Mouse (Mus musculus) thymus, adult 2 months (tissue): ENCODE measurements around the gene Tex12. TPM values are rescaled to one million over a fixed set of nuclear protein-coding genes. Genes with fewer than 3 reads are reported as not detected.

ENCODE experiments used
- DNase-seq: peaks from one replicate; pipeline ENCODE4 v3.0.0; 2021
- H3K27ac ChIP-seq: fragments of 200-500 bp; 2 replicates; pipeline ENCODE4 v1.5.1; 2012; ENCODE audit warnings: low read length, control low read depth; ENCODE audit not compliant: control insufficient read depth, insufficient read depth
- H3K27me3 ChIP-seq: fragments of 200-500 bp; 2 replicates; pipeline ENCODE4 v1.6.1; 2012; ENCODE audit warnings: mild to moderate bottlenecking, low read length, moderate library complexity, mixed read lengths; ENCODE audit not compliant: control insufficient read depth, insufficient read depth
- H3K36me3 ChIP-seq: fragments of 200-500 bp; 2 replicates; pipeline ENCODE4 v1.6.1; 2012; ENCODE audit warnings: mild to moderate bottlenecking, low read length, moderate library complexity; ENCODE audit not compliant: control insufficient read depth, insufficient read depth
- H3K4me1 ChIP-seq: fragments of 200-500 bp; replicated peaks from 2 replicates; pipeline ENCODE4 v1.6.1; 2012; ENCODE audit warnings: low read length; ENCODE audit not compliant: control insufficient read depth, insufficient read depth
- H3K4me3 ChIP-seq: fragments of 200-500 bp; 2 replicates; pipeline ENCODE4 v1.5.1; 2012; ENCODE audit warnings: mild to moderate bottlenecking, low read length, control low read depth, moderate library complexity; ENCODE audit not compliant: control insufficient read depth, insufficient read depth
- CTCF ChIP-seq: fragments of 200-500 bp; IDR thresholded peaks from 2 replicates; pipeline ENCODE4 v1.5.1; 2012; ENCODE audit warnings: mild to moderate bottlenecking, control low read depth, low read length, moderate library complexity, borderline replicate concordance; ENCODE audit not compliant: control insufficient read depth, poor library complexity, insufficient read depth; ENCODE audit errors: extremely low read depth
- POLR2A ChIP-seq: fragments of 200-500 bp; IDR thresholded peaks from 2 replicates; pipeline ENCODE4 v1.6.1; 2012; ENCODE audit warnings: mild to moderate bottlenecking, low read length, control low read depth, moderate library complexity; ENCODE audit not compliant: control insufficient read depth, poor library complexity, insufficient read depth; ENCODE audit errors: extremely low read depth
- WGBS: fragments of 180-500 bp; shearing (Covaris S2); methylation state at CpG from one replicate; pipeline ENCODE4 v1.1.7; 2018; 5-methylcytosine and 5-hydroxymethylcytosine counted together
- polyA plus RNA-seq: library from polyadenylated mRNA; depleted of rRNA; stranded (reverse); fragments of >200 nt; gene quantifications from 2 replicates; pipeline ENCODE4 v1.2.3, GENCODE M21; 2012

Tex12 gene
- polyA plus RNA-seq, 1 experiment: not detected

DNA sequence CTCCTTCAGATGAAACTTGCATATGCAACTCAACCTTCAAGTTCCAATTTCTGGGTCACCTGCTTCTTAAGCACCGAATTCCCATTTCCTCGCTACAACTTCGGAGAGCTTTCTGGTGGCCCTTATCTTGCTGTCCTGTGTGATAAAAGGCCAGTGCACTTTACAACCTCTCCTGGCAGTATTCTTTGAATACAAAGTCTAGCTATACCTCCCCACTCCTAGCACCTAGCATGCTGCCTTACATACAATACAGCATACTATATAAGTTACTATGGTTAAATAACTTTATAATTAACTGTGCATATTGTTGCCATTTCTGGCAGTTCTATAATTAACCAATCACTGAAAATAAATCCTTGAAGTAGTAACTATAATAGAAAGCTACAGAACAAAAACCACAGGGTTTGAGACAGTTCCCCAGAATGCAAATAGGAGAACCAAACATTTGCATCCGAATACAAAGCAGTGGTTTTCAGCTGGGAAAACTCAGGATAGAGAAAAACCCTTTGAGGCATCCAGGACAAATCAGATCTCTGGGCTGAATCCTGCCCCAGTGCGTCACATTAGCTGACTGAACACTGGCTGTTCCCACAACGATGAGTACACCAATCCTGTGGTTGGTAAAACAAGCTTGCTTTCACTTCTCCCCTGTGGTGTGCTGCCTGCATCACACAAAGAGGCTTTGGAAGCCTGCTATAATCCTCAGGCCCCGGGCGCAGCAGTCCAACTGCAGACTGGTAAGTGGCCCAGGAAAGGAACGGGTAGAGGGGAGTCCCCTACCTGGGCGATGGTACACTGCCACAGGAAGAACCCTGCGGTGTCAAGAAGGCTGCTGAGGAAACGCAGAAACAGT lies 6.7 kb downstream of the Tex12 start, which contains the start of gene Il18:
Gene Il18, plus strand, starts transcription at position 587 of the 853 bp plus-strand sequence.
- Histone ChIP-seq H3K27ac (peak within 1 kb of the TSS; percentile 33; the same call in 1 of the 2 replicates), H3K27me3 (no peaks in the 10 kb centered on the region), H3K4me1 (peaks cover 6% of the 10 kb centered on the region), H3K4me3 (peak within 1 kb of the TSS; percentile 18), H3K36me3 (no peaks in the 10 kb centered on the region)
- TF ChIP-seq POLR2A: no peak
- TF ChIP-seq CTCF: no peak
- DNase-seq: peak; percentile 21
- WGBS: 28% methylated on average over 12 of the region's 12 CpGs

DNA sequence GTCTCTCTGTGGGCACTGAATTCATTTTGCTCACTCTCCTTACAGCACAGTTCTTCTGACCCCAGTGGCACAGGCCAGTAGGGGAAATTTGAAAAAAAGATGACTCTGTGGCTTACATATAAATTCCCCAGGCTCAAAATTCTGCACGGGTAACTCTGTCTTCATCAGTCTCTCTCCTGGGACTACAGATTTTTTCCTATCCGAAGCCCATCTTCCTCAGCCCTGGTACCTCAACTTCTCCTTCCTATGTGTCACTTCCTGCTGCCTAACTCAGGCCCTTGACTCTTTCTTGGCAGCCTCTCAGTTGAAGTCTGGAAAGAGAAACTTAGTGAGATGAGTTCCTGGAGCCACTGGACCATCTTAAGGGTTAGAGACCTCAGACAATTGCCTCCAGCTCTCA lies 7.6 kb downstream of the Tex12 start:
- TF ChIP-seq CTCF (no peak), POLR2A (no peak)
- no peak for DNase-seq
- H3K4me3 ChIP-seq: no peak overlapping the region
- H3K4me1 ChIP-seq: peaks cover 6% of the 10 kb centered on the region
- no peaks in the 10 kb centered on the region for H3K36me3 ChIP-seq
- no peak overlapping the region for H3K27ac ChIP-seq
- 33% methylated on average over 2 of the region's 2 CpGs for WGBS
- no peaks in the 10 kb centered on the region for H3K27me3 ChIP-seq

DNA sequence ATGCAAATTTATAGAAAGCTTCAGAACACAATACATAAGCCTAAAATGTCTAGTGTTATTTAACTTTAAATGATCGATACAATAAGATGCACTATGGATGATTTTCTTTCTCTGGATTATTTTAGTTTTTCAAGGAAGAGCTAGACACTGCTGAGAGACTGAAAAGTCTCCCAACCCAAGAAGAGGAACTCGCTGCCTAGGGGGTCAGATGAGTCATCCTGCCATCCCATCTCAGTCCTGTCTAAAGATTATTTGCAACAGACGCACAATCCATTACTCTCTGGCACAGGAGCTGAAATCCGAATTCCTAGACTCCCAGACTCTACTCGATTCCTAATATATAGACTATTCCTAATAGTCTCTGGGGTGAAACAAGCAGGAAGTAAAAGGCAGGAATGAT lies 8.9 kb downstream of the Tex12 start:
- 75% methylated on average over 5 of the region's 5 CpGs for WGBS
- no peak overlapping the region for H3K4me3 ChIP-seq
- no peaks in the 10 kb centered on the region for H3K27me3 ChIP-seq
- no peak overlapping the region for H3K27ac ChIP-seq
- DNase-seq: no peak
- no peak for TF ChIP-seq CTCF
- TF ChIP-seq POLR2A: no peak
- H3K36me3 ChIP-seq: no peaks in the 10 kb centered on the region
- H3K4me1 ChIP-seq: peaks cover 14% of the 10 kb centered on the region

DNA sequence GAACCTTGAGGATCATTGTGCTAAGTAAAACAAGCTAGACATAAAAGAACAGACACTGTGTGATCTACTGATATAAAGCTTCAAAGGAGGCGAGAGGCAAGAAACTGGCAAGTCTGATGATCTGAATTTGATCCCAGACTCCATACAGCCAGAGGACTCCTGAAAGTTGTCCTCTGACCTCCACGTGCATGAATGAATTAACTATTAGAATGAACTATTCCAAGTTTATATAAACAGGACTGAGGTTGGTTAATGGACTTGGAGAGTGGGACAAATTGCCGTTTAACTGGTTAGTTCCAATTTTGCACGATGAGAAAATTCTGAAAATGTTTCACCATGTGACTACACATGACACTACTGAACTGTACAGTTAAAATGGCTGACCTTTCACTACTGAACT lies 12.2 kb downstream of the Tex12 start:
- no peak for DNase-seq
- Histone ChIP-seq H3K4me3 (no peak overlapping the region), H3K27me3 (no peaks in the 10 kb centered on the region), H3K4me1 (peaks cover 8% of the 10 kb centered on the region), H3K36me3 (no peaks in the 10 kb centered on the region), H3K27ac (no peak overlapping the region)
- 84% methylated on average over 4 of the region's 4 CpGs for WGBS
- TF ChIP-seq CTCF (no peak), POLR2A (no peak)

DNA sequence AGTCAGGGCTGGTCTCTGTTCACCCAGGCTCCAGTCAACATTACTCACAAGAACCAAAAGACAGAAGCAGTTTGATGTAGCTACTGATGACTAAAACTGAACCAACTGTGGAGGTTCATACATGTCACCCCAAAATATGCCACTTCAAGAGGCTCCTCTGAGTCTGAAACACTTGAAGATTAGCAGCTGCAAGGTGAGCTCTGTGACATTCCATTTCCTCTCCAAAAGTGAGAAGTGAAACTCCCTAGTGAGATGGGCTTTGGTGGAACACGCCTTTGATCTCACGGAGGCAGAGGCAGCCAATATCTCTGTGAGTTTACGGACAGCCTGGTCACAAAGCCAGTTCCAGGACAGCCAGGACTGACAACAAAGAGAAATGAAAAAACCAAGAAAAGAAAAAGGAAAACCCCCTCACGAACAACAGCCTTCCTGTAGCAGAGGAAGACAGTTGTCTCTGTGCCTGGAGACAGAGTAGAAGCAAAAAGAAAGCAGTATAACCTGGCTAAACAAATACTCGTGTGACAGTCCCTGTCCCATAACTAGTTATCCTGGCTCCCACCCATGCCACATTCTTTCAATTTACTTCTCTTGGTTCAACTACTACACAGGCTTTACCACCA lies 13.2 kb downstream of the Tex12 start:
- WGBS: 3% methylated on average over 5 of the region's 5 CpGs
- no peak for TF ChIP-seq CTCF
- TF ChIP-seq POLR2A: no peak
- Histone ChIP-seq H3K36me3 (no peaks in the 10 kb centered on the region), H3K4me1 (peaks cover 8% of the 10 kb centered on the region), H3K4me3 (peak overlapping the region; percentile 45), H3K27ac (peak overlapping the region; percentile 97), H3K27me3 (no peaks in the 10 kb centered on the region)
- peak; percentile 36 for DNase-seq

DNA sequence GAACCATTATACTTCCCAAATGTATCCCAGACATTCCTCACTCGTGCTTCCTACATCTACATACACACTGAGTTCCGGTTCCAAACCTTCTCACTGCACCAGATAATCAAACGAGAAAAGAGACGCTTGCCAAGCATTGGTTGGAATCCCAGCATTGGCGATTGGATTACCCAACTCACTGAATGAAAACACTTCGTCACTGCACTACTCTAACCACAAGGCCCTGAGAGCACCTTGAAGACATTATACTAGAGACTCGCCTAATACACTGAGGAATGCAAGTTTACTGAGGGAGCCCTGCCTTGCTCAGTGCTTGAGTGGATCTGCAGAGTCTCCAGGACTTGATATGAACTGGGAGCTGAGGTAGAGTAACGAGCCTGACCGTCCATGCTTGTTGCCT lies 18.7 kb downstream of the Tex12 start:
- no peaks in the 10 kb centered on the region for H3K27me3 ChIP-seq
- H3K36me3 ChIP-seq: no peaks in the 10 kb centered on the region
- H3K4me1 ChIP-seq: peaks cover 2% of the 10 kb centered on the region
- no peak for TF ChIP-seq POLR2A
- TF ChIP-seq CTCF: no peak
- H3K4me3 ChIP-seq: no peak overlapping the region
- no peak for DNase-seq
- no peak overlapping the region for H3K27ac ChIP-seq
- 95% methylated on average over 9 of the region's 9 CpGs for WGBS
